10 mouse cellular contexts compared by ENCODE assay signal in genomic region chr15:99259167-99259729, GRCm38 (mm10). TPM values are rescaled to one million over a fixed set of nuclear protein-coding genes. Genes with fewer than 3 reads are reported as not detected.
A peak's percentile ranks its signal among the peaks of the same experiment; 100 is the strongest.
DNase-seq lines count a peak whose midpoint lies in the region; ATAC-seq lines count a peak whose summit lies in the region.
"Had no signal": no experiment of that assay in that cellular context is flagged by ENCODE, and none has a peak within 500 bp of the region (broad histone marks: within the 10 kb centered on the region; RNA-seq: fewer than 3 reads in every experiment).

No protein-coding gene starts in this region.

- peak overlapping the region; percentile 50 for H3K4me2 ChIP-seq in embryonic facial prominence, embryonic 13.5 days
- H3K4me2 ChIP-seq in intestine, embryonic 16.5 days (ENCODE audit: low read depth, low read length), result peak overlapping the region; percentile 49
- peak overlapping the region; percentile 40 for H3K4me2 ChIP-seq in midbrain, embryonic 13.5 days (replicated peaks)

- no peaks in the 10 kb centered on the region for H3K27me3 ChIP-seq in embryonic facial prominence, embryonic 13.5 days
- no peaks in the 10 kb centered on the region for H3K27me3 ChIP-seq in intestine, embryonic 16.5 days (replicated peaks; ENCODE audit: control insufficient read depth, insufficient read depth, low read length)
- H3K27me3 ChIP-seq in midbrain, embryonic 13.5 days, result no peaks in the 10 kb centered on the region

- H3K4me3 ChIP-seq in embryonic facial prominence, embryonic 13.5 days, result peak overlapping the region; percentile 9; the same call in 1 of the 2 replicates
- no peak overlapping the region; the same call in 1 of the 2 replicates for H3K4me3 ChIP-seq in intestine, embryonic 16.5 days (ENCODE audit: low read length)
- H3K4me3 ChIP-seq in midbrain, embryonic 13.5 days (replicated peaks), result no peak overlapping the region

- H3K9ac ChIP-seq in embryonic facial prominence, embryonic 13.5 days, result no peak overlapping the region
- peak overlapping the region; percentile 36 for H3K9ac ChIP-seq in intestine, embryonic 16.5 days (ENCODE audit: low read depth, low read length)
- H3K9ac ChIP-seq in midbrain, embryonic 13.5 days (replicated peaks), result no peak overlapping the region

- WGBS in embryonic facial prominence, embryonic 13.5 days, result 61% methylated on average over 8 of the region's 8 CpGs
- WGBS in intestine, embryonic 16.5 days, result 57% methylated on average over 8 of the region's 8 CpGs
- WGBS in midbrain, embryonic 13.5 days, result 68% methylated on average over 8 of the region's 8 CpGs

- H3K27ac ChIP-seq in embryonic facial prominence, embryonic 13.5 days, result peak overlapping the region; percentile 57; the same call in 1 of the 2 replicates
- peak overlapping the region; percentile 66 for H3K27ac ChIP-seq in intestine, embryonic 16.5 days (ENCODE audit: low read length)
- H3K27ac ChIP-seq in midbrain, embryonic 13.5 days, result peak overlapping the region; percentile 10; the same call in 1 of the 2 replicates

- no peaks in the 10 kb centered on the region for H3K9me3 ChIP-seq in embryonic facial prominence, embryonic 13.5 days
- no peaks in the 10 kb centered on the region for H3K9me3 ChIP-seq in intestine, embryonic 16.5 days (ENCODE audit: control insufficient read depth, low read length)
- no peaks in the 10 kb centered on the region for H3K9me3 ChIP-seq in midbrain, embryonic 13.5 days

- peak; percentile 96 for DNase-seq in heart, adult 11 months
- DNase-seq in heart, postnatal 4 days, result no peak
- DNase-seq in layer of hippocampus, postnatal 36 days, result no peak
- DNase-seq in cerebellum, adult 9-10 months, result no peak
- DNase-seq in left cerebral cortex, postnatal 25 days (ENCODE audit: low spot score in 2 of 2), result no peak

- H3K4me1 ChIP-seq in embryonic facial prominence, embryonic 13.5 days, result 0 out of 2 replicates have a peak, but pooled peaks cover 5% of the 10 kb centered on the region
- H3K4me1 ChIP-seq in intestine, embryonic 16.5 days (ENCODE audit: control insufficient read depth, insufficient read depth, low read length), result peaks cover 10% of the 10 kb centered on the region
- 0 out of 2 replicates have a peak, but pooled peaks cover 6% of the 10 kb centered on the region for H3K4me1 ChIP-seq in midbrain, embryonic 13.5 days (replicated peaks)

- intact Hi-C loops in left cerebral cortex, postnatal 25 days (cut with DNase I), result no loop called here

- 0 out of 2 replicates have a peak, but pooled peaks have one; percentile 12 for ATAC-seq in embryonic facial prominence, embryonic 13.5 days (ENCODE audit: insufficient number of reproducible peaks, insufficient read depth, low FRiP score, low TSS enrichment, low read depth)
- ATAC-seq in intestine, embryonic 16.5 days, result peak; percentile 57
- peak; percentile 37 for ATAC-seq in midbrain, embryonic 13.5 days

- H3K36me3 ChIP-seq in embryonic facial prominence, embryonic 13.5 days, result no peaks in the 10 kb centered on the region
- H3K36me3 ChIP-seq in intestine, embryonic 16.5 days (ENCODE audit: control insufficient read depth, insufficient read depth, low read length), result no peaks in the 10 kb centered on the region
- H3K36me3 ChIP-seq in midbrain, embryonic 13.5 days, result no peaks in the 10 kb centered on the region

RNA-seq across cellular contexts. Expression of gene Mcrs1, which starts 7.5 kb away (rescaled TPM):
- 10 to 100 TPM; 82.4 to 88.4 TPM for total RNA-seq in heart, postnatal 4 days (2021)
- polyA plus RNA-seq in embryonic facial prominence, embryonic 13.5 days (2015; fragmentation: Nextera tagmentation; extraction: Ambion mirVana), result 131 and 146 TPM in 2 replicates
- polyA plus RNA-seq in intestine, embryonic 16.5 days (2015; fragmentation: Nextera tagmentation; extraction: Ambion mirVana), result 124 and 128 TPM in 2 replicates
- polyA plus RNA-seq in midbrain, embryonic 13.5 days (2015; fragmentation: Nextera tagmentation; extraction: Ambion mirVana), result 218 TPM in 2 replicates
- 10 to 100 TPM; 63.3 to 71.5 TPM for total RNA-seq in layer of hippocampus, postnatal 36 days (2021)
- 10 to 100 TPM; 80.1 to 81.0 TPM for total RNA-seq in left cerebral cortex, postnatal 25 days (2021)

RNA-seq across cellular contexts. Expression of gene Kcnh3, which starts 34.6 kb away (rescaled TPM):
- total RNA-seq in heart, postnatal 4 days (2021), result under 1 TPM; 0.41 to 0.54 TPM
- polyA plus RNA-seq in embryonic facial prominence, embryonic 13.5 days (2015; fragmentation: Nextera tagmentation; extraction: Ambion mirVana), result 1.4 and 2.0 TPM in 2 replicates
- polyA plus RNA-seq in intestine, embryonic 16.5 days (2015; fragmentation: Nextera tagmentation; extraction: Ambion mirVana), result 0.39 and 0.56 TPM in 2 replicates
- polyA plus RNA-seq in midbrain, embryonic 13.5 days (2015; fragmentation: Nextera tagmentation; extraction: Ambion mirVana), result 0.19 and 0.61 TPM in 2 replicates
- total RNA-seq in layer of hippocampus, postnatal 36 days (2021), result 10 to 100 TPM; 71.6 to 78.9 TPM
- 100 to 1,000 TPM; 171 to 172 TPM for total RNA-seq in left cerebral cortex, postnatal 25 days (2021)

RNA-seq across cellular contexts. Expression of gene Prpf40b, which starts 35.6 kb away (rescaled TPM):
- 10 to 100 TPM; 36.5 to 41.4 TPM for total RNA-seq in heart, postnatal 4 days (2021)
- polyA plus RNA-seq in embryonic facial prominence, embryonic 13.5 days (2015; fragmentation: Nextera tagmentation; extraction: Ambion mirVana), result 82.4 and 83.6 TPM in 2 replicates
- 29.8 and 34.8 TPM in 2 replicates for polyA plus RNA-seq in intestine, embryonic 16.5 days (2015; fragmentation: Nextera tagmentation; extraction: Ambion mirVana)
- 115 and 125 TPM in 2 replicates for polyA plus RNA-seq in midbrain, embryonic 13.5 days (2015; fragmentation: Nextera tagmentation; extraction: Ambion mirVana)
- total RNA-seq in layer of hippocampus, postnatal 36 days (2021), result 10 to 100 TPM; 96.8 to 98.3 TPM
- 10 to 100 TPM; 87.0 to 95.3 TPM for total RNA-seq in left cerebral cortex, postnatal 25 days (2021)

RNA-seq across cellular contexts. Expression of gene Fam186b, which starts 36.4 kb away (rescaled TPM):
- under 1 TPM in 1 of 2 experiments, not detected in 1; 0.17 TPM for total RNA-seq in heart, postnatal 4 days (2021)
- polyA plus RNA-seq in embryonic facial prominence, embryonic 13.5 days (2015; fragmentation: Nextera tagmentation; extraction: Ambion mirVana), result 0.12 and 0.42 TPM in 2 replicates
- polyA plus RNA-seq in intestine, embryonic 16.5 days (2015; fragmentation: Nextera tagmentation; extraction: Ambion mirVana), result 0.24 TPM in 1 of 2 replicates, not detected in the other
- 0.35 TPM in 2 replicates for polyA plus RNA-seq in midbrain, embryonic 13.5 days (2015; fragmentation: Nextera tagmentation; extraction: Ambion mirVana)
- total RNA-seq in layer of hippocampus, postnatal 36 days (2021), result 1 to 10 TPM; 1.1 to 1.6 TPM
- 1 to 10 TPM; 1.6 to 1.9 TPM for total RNA-seq in left cerebral cortex, postnatal 25 days (2021)
- total RNA-seq: neutrophil, adult 5-6 weeks had no signal
- polyA plus RNA-seq: C2C12 had no signal

Comparison
In these comparisons a context has a peak if more than half of its experiments do, and no peak if none do; other contexts are left out.
1. H3K27ac ChIP-seq: peak in every context shown above with its lines; median percentile 66 in intestine, embryonic 16.5 days; 57 in embryonic facial prominence, embryonic 13.5 days; 10 in midbrain, embryonic 13.5 days.
2. RNA of gene Kcnh3, which starts 34.6 kb away (total RNA-seq): 171 to 172 TPM in left cerebral cortex, postnatal 25 days and 71.6 to 78.9 TPM in layer of hippocampus, postnatal 36 days; 0.41 to 0.54 TPM in heart, postnatal 4 days; every median in the first group is over 10 times any median in the second.
3. Peak in every context shown above with its lines, with median percentiles within 50 percentile points of each other: ATAC-seq and H3K4me2 ChIP-seq.